Mouse (Mus musculus): ENCODE data around the gene Specc1.

GRCm38 (mm10) chr11:61942903-61943302 lies 13.7 kb upstream of the Specc1 start:
- TF ChIP-seq CTCF (IDR thresholded peaks at IDR 0.05 in 2 of 3, conservative IDR thresholded peaks at IDR 0.05 in 1 of 3; ENCODE audit: control insufficient read depth in 1 of 3, insufficient read depth in 1 of 3, low read depth in 2 of 3, low read length in 3 of 3, poor library complexity in 1 of 3, severe bottlenecking in 1 of 3) (no peak), ZC3H11A (IDR thresholded peaks at IDR 0.05; ENCODE audit: low read depth, low read length) (no peak), GABPA (IDR thresholded peaks at IDR 0.05; ENCODE audit: low read depth, low read length) (no peak), SMC3 (IDR thresholded peaks at IDR 0.05; ENCODE audit: low read depth, low read length) (no peak), EP300 (IDR thresholded peaks at IDR 0.05; ENCODE audit: low read depth in 1 of 2, low read length in 2 of 2) (peak; percentile 92 to 99)
